Mouse (Mus musculus): ENCODE data around the gene Acp2. TPM values are rescaled to one million over a fixed set of nuclear protein-coding genes. Genes with fewer than 3 reads are reported as not detected.

The Acp2 gene
- polyA plus RNA-seq, 1 experiment from 2014 or later: 37.2 TPM

Other genes with a start within 250 kb of the Acp2 start
- gene Rapsn, start 167.3 kb upstream of the Acp2 start, polyA plus RNA-seq (2015; fragmentation: Nextera tagmentation; extraction: Ambion mirVana): 0.61 and 1.2 TPM in 2 replicates
- 226 and 233 TPM in 2 replicates for gene Psmc3, start 148.9 kb upstream of the Acp2 start, polyA plus RNA-seq (2015; fragmentation: Nextera tagmentation; extraction: Ambion mirVana)
- gene Slc39a13, start 132.5 kb upstream of the Acp2 start, polyA plus RNA-seq (2015; fragmentation: Nextera tagmentation; extraction: Ambion mirVana): 35.7 and 36.8 TPM in 2 replicates
- 3.3 and 4.2 TPM in 2 replicates for gene Spi1, start 120.5 kb upstream of the Acp2 start, polyA plus RNA-seq (2015; fragmentation: Nextera tagmentation; extraction: Ambion mirVana)
- 0.05 and 0.41 TPM in 2 replicates for gene Mybpc3, start 84.7 kb upstream of the Acp2 start, polyA plus RNA-seq (2015; fragmentation: Nextera tagmentation; extraction: Ambion mirVana)
- gene Madd, start 19.0 kb upstream of the Acp2 start, polyA plus RNA-seq (2015; fragmentation: Nextera tagmentation; extraction: Ambion mirVana): 65.4 and 69.3 TPM in 2 replicates
- 2.7 and 3.0 TPM in 2 replicates for gene Nr1h3, start 51 bp upstream of the Acp2 start, polyA plus RNA-seq (2015; fragmentation: Nextera tagmentation; extraction: Ambion mirVana)
- gene Ddb2, start 34.1 kb downstream of the Acp2 start, polyA plus RNA-seq (2015; fragmentation: Nextera tagmentation; extraction: Ambion mirVana): 18.1 and 18.8 TPM in 2 replicates
- 12.2 and 15.4 TPM in 2 replicates for gene Pacsin3, start 53.1 kb downstream of the Acp2 start, polyA plus RNA-seq (2015; fragmentation: Nextera tagmentation; extraction: Ambion mirVana)
- gene Arfgap2, start 62.1 kb downstream of the Acp2 start, polyA plus RNA-seq (2015; fragmentation: Nextera tagmentation; extraction: Ambion mirVana): 76.0 and 76.1 TPM in 2 replicates
- gene 1110051M20Rik, start 241.8 kb downstream of the Acp2 start, polyA plus RNA-seq (2015; fragmentation: Nextera tagmentation; extraction: Ambion mirVana): 179 TPM in 2 replicates

Data from midbrain, embryonic 15.5 days (tissue).